In the genomic region with DNA sequence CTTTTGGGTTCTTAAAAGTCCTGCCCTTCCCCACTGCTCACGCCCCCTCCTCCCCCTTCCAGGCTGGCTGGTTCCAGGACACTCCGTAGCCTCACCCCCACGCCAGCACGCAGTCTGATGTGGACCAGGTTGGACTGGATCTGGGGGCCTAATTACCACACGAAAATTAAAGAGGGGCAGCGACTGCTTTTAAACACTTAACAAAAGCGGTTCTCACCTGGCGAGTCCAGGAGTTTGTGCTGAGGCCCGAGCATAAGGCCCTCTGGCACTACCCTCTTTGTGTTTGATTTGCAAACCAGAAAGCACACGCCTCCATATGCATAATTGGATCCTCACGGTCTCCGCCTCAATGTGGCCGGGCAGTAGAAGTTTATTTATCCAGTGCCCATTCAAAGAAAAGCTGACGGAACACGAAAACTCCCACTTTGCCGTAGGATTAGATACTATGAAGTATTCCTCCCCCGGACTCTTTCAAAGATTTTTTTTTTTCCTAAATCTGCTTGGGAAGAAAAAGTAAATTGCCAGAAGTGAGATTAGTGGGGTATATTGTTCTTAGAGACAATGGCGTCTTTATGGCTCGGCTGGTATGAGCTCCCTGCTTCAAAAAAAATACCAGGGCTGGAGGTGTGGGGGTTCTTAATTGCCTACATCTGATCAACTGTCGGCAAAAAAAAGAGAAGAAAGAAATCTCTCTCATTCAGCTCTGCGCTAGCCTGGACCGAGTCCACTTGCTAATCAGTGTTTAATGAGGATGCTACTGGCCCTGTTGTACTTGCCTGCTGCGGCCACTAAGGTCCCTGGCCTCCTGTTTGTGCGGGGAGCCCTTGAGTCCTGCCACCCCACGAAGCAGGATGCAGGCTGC, we compare ENCODE assay signal across 8 mouse cellular contexts.
DNase-seq lines count a peak whose midpoint lies in the region; ATAC-seq and TF ChIP-seq lines count a peak whose summit lies in the region.

No protein-coding gene starts in this region.

- H3K36me3 ChIP-seq in heart, embryonic 14.5 days (ENCODE audit: control insufficient read depth, insufficient read depth, low read length): no peaks in the 10 kb centered on the region
- H3K36me3 ChIP-seq in heart, adult 2 months (ENCODE audit: control insufficient read depth, insufficient read depth, low read length): no peaks in the 10 kb centered on the region
- H3K36me3 ChIP-seq in intestine, embryonic 15.5 days: no peaks in the 10 kb centered on the region
- no peaks in the 10 kb centered on the region for H3K36me3 ChIP-seq in midbrain, embryonic 10.5 days

- H3K9me3 ChIP-seq in heart, embryonic 14.5 days (ENCODE audit: control insufficient read depth, low read length): no peaks in the 10 kb centered on the region
- H3K9me3 ChIP-seq in intestine, embryonic 15.5 days: no peaks in the 10 kb centered on the region
- no peaks in the 10 kb centered on the region for H3K9me3 ChIP-seq in midbrain, embryonic 10.5 days (replicated peaks)

- peak overlapping the region; percentile 65 for H3K4me2 ChIP-seq in heart, embryonic 14.5 days (ENCODE audit: low read length)
- peak overlapping the region; percentile 59 for H3K4me2 ChIP-seq in intestine, embryonic 15.5 days (replicated peaks)

- H3K4me3 ChIP-seq in heart, embryonic 14.5 days (ENCODE audit: control insufficient read depth in 1 of 2, insufficient read depth in 1 of 2, low read depth in 1 of 2, low read length in 2 of 2): peak overlapping the region; percentile 30 to 36
- no peak overlapping the region for H3K4me3 ChIP-seq in heart, adult 2 months
- peak overlapping the region; percentile 17; the same call in 1 of the 2 replicates for H3K4me3 ChIP-seq in intestine, embryonic 15.5 days (replicated peaks)
- peak overlapping the region; percentile 48 for H3K4me3 ChIP-seq in midbrain, embryonic 10.5 days

- no peak for TF ChIP-seq CTCF in heart, adult 2 months (IDR thresholded peaks at IDR 0.05)

- no peaks in the 10 kb centered on the region for H3K79me2 ChIP-seq in heart, adult 2 months (replicated peaks; ENCODE audit: control insufficient read depth, insufficient read depth, low read length)

- TF ChIP-seq EP300 in heart, adult 2 months (IDR thresholded peaks at IDR 0.05; ENCODE audit: insufficient read depth, low read depth, low read length): no peak

- no peak for TF ChIP-seq POLR2A in heart, adult 2 months (IDR thresholded peaks at IDR 0.05; ENCODE audit: insufficient read depth, low read depth, low read length)

- H3K27ac ChIP-seq in heart, embryonic 14.5 days (replicated peaks in 1 of 2; ENCODE audit: control insufficient read depth in 1 of 2, insufficient read depth in 1 of 2, low read depth in 2 of 2, low read length in 2 of 2): no peak overlapping the region
- no peak overlapping the region for H3K27ac ChIP-seq in heart, adult 2 months
- H3K27ac ChIP-seq in intestine, embryonic 15.5 days: no peak overlapping the region
- H3K27ac ChIP-seq in midbrain, embryonic 10.5 days (replicated peaks): peak overlapping the region; percentile 87

- peak overlapping the region; percentile 65 for H3K9ac ChIP-seq in heart, embryonic 14.5 days (ENCODE audit: low read length)
- H3K9ac ChIP-seq in heart, adult 2 months (ENCODE audit: low read depth, low read length): no peak overlapping the region
- H3K9ac ChIP-seq in intestine, embryonic 15.5 days: no peak overlapping the region

- 14% methylated on average over 25 of the region's 25 CpGs for WGBS in heart, embryonic 14.5 days
- WGBS in heart, adult 2 months: 35% methylated on average over 25 of the region's 25 CpGs
- 17% methylated on average over 25 of the region's 25 CpGs for WGBS in intestine, embryonic 15.5 days
- WGBS in midbrain, embryonic 10.5 days: under 1% methylated on average over 25 of the region's 25 CpGs

- H3K4me1 ChIP-seq in heart, embryonic 14.5 days (ENCODE audit: control insufficient read depth in 2 of 2, insufficient read depth in 2 of 2, low read length in 2 of 2): peaks cover 15 to 32% of the 10 kb centered on the region in 2 experiments
- H3K4me1 ChIP-seq in heart, adult 2 months (ENCODE audit: control insufficient read depth, insufficient read depth, low read length): no peaks in the 10 kb centered on the region
- H3K4me1 ChIP-seq in intestine, embryonic 15.5 days (replicated peaks): 0 out of 2 replicates have a peak, but pooled peaks cover 8% of the 10 kb centered on the region
- peaks cover 40% of the 10 kb centered on the region for H3K4me1 ChIP-seq in midbrain, embryonic 10.5 days

- intact Hi-C loops in heart, adult 2 months (cut with DNase I): no loop called here
- intact Hi-C loops in left cerebral cortex, postnatal 36 days (cut with DNase I): no loop called here

- no peaks in the 10 kb centered on the region; the same call in 1 of the 2 replicates for H3K27me3 ChIP-seq in heart, embryonic 14.5 days (ENCODE audit: control insufficient read depth, insufficient read depth, low read length)
- H3K27me3 ChIP-seq in heart, adult 2 months (ENCODE audit: control insufficient read depth, insufficient read depth, low read length): no peaks in the 10 kb centered on the region
- H3K27me3 ChIP-seq in intestine, embryonic 15.5 days (replicated peaks): peaks cover 8% of the 10 kb centered on the region; the same call in 1 of the 2 replicates
- peaks cover 81% of the 10 kb centered on the region for H3K27me3 ChIP-seq in midbrain, embryonic 10.5 days (ENCODE audit: low read depth, poor library complexity, severe bottlenecking)

- no peak for ATAC-seq in heart, embryonic 14.5 days (ENCODE audit: insufficient number of reproducible peaks, insufficient read depth, low FRiP score, low read depth)
- peak; percentile 56 for ATAC-seq in intestine, embryonic 15.5 days

- DNase-seq in heart, adult 2 months: no peak
- peak; percentile 79 for DNase-seq in embryo, embryonic 11 days
- peak; percentile 68 for DNase-seq in midbrain, embryonic 10.5 days (ENCODE audit: low spot score)
- DNase-seq in left cerebral cortex, postnatal 36 days (ENCODE audit: low spot score in 2 of 2): no peak
- DNase-seq in natural killer cell, adult 2 months (ENCODE audit: low spot score in 2 of 2): no peak
- DNase-seq in adrenal gland, postnatal 25 days: no peak

Comparison
In these comparisons a context has a peak if more than half of its experiments do, and no peak if none do; other contexts are left out.
1. DNase-seq: peak in embryo, embryonic 11 days (single experiment) and midbrain, embryonic 10.5 days (single experiment); none in heart, adult 2 months (0 of 2), left cerebral cortex, postnatal 36 days (0 of 2), natural killer cell, adult 2 months (0 of 2) and adrenal gland, postnatal 25 days (single experiment).